Mouse (Mus musculus) CH12.LX (cell line): ENCODE results near the gene Rab32. TPM values are rescaled to one million over a fixed set of nuclear protein-coding genes. Genes with fewer than 3 reads are reported as not detected.

ENCODE experiments used
- DNase-seq: peaks from one replicate; pipeline ENCODE4 v3.0.0-alpha.2; 2013; ENCODE audit errors: extremely low read depth
- H3K27ac ChIP-seq: 2 replicates; pipeline ENCODE4 v1.5.1; 2012; ENCODE audit warnings: low read depth, mild to moderate bottlenecking, control low read depth, moderate library complexity; ENCODE audit not compliant: insufficient read depth
- H3K27me3 ChIP-seq: replicated peaks from 2 replicates; pipeline ENCODE3; 2012; ENCODE audit warnings: inconsistent platforms
- H3K36me3 ChIP-seq, 2 experiments: replicated peaks in 1 of 2; 2 replicates each; pipeline versions ENCODE3 to v1.6.1; 2012; ENCODE audit warnings: inconsistent platforms in 1 of 2, low read length in 1 of 2, mild to moderate bottlenecking in 1 of 2, mixed read lengths in 1 of 2, moderate library complexity in 1 of 2; ENCODE audit not compliant: control insufficient read depth in 1 of 2, insufficient read depth in 1 of 2
- H3K4me1 ChIP-seq, 2 experiments: 2 replicates each; pipeline ENCODE4 v1.6.1; 2012; ENCODE audit warnings: inconsistent platforms in 1 of 2, moderate library complexity in 1 of 2; ENCODE audit not compliant: insufficient read depth in 2 of 2, control insufficient read depth in 1 of 2
- H3K4me2 ChIP-seq: 2 replicates; pipeline ENCODE4 v1.6.1; 2012; ENCODE audit warnings: low read depth, mild to moderate bottlenecking, control low read depth; ENCODE audit not compliant: poor library complexity, insufficient read depth, severe bottlenecking
- H3K4me3 ChIP-seq, 3 experiments: fragments of 150-350 bp in 1 of 3; sonication (generic) in 1 of 3; replicated peaks in 1 of 3; 2 replicates each; pipeline versions ENCODE3 to v1.5.1; 2011 to 2012; ENCODE audit warnings: low read depth in 2 of 3, low read length in 2 of 3, mild to moderate bottlenecking in 2 of 3, moderate library complexity in 2 of 3, control low read depth in 1 of 3, improper control_type of control experiment in 1 of 3, inconsistent platforms in 1 of 3, mixed read lengths in 1 of 3; ENCODE audit not compliant: poor library complexity in 1 of 3
- H3K79me2 ChIP-seq: replicated peaks from 2 replicates; pipeline ENCODE4 v1.6.1; 2012; ENCODE audit warnings: mild to moderate bottlenecking, moderate library complexity; ENCODE audit not compliant: control insufficient read depth, poor library complexity, insufficient read depth, severe bottlenecking; ENCODE audit errors: extremely low read depth
- H3K9ac ChIP-seq: 2 replicates; pipeline ENCODE4 v1.6.1; 2012; ENCODE audit warnings: low read depth, mild to moderate bottlenecking, control low read depth, moderate library complexity; ENCODE audit not compliant: insufficient read depth
- H3K9me3 ChIP-seq: replicated peaks from 2 replicates; pipeline ENCODE3; 2012; ENCODE audit warnings: low read length, inconsistent platforms, mixed read lengths
- BHLHE40 ChIP-seq: IDR thresholded peaks from 2 replicates; pipeline ENCODE4 v1.6.1; 2011; ENCODE audit warnings: mild to moderate bottlenecking, low read depth, low read length, improper control_type of control experiment
- CHD1 ChIP-seq: IDR thresholded peaks from 2 replicates; pipeline ENCODE4 v1.6.1; 2012; ENCODE audit warnings: low read depth, low read length, improper control_type of control experiment, inconsistent platforms
- CHD2 ChIP-seq: IDR thresholded peaks from 2 replicates; pipeline ENCODE4 v1.6.1; 2011; ENCODE audit warnings: low read length, improper control_type of control experiment
- EP300 ChIP-seq: IDR thresholded peaks from 2 replicates; pipeline ENCODE4 v1.6.1; 2011; ENCODE audit warnings: low read length, improper control_type of control experiment
- ETS1 ChIP-seq: conservative IDR thresholded peaks from 2 replicates; pipeline ENCODE4 v1.6.1; 2012; ENCODE audit warnings: low read depth, mild to moderate bottlenecking, inconsistent platforms, low read length, improper control_type of control experiment, moderate library complexity
- GABPA ChIP-seq: IDR thresholded peaks from 2 replicates; pipeline ENCODE4 v1.6.1; 2012; ENCODE audit warnings: low read depth, low read length, improper control_type of control experiment, inconsistent platforms; ENCODE audit not compliant: insufficient replicate concordance
- HCFC1 ChIP-seq: IDR thresholded peaks from 2 replicates; pipeline ENCODE4 v1.6.1; 2012; ENCODE audit warnings: low read depth, mild to moderate bottlenecking, inconsistent platforms, low read length, improper control_type of control experiment
- IRF4 ChIP-seq: IDR thresholded peaks from 2 replicates; pipeline ENCODE4 v1.6.1; 2014; ENCODE audit warnings: low read depth, mild to moderate bottlenecking, inconsistent platforms, low read length, improper control_type of control experiment
- JUN ChIP-seq: IDR thresholded peaks from 2 replicates; pipeline ENCODE4 v1.6.1; 2011; ENCODE audit warnings: low read depth, mild to moderate bottlenecking, low read length, improper control_type of control experiment, moderate library complexity; ENCODE audit not compliant: insufficient read depth
- JUND ChIP-seq: conservative IDR thresholded peaks from 2 replicates; pipeline ENCODE4 v1.6.1; 2011; ENCODE audit warnings: low read depth, low read length, improper control_type of control experiment
- KAT2A ChIP-seq: IDR thresholded peaks from 2 replicates; pipeline ENCODE4 v1.6.1; 2012; ENCODE audit warnings: low read length, improper control_type of control experiment, inconsistent platforms; ENCODE audit not compliant: insufficient replicate concordance
- MAX ChIP-seq: IDR thresholded peaks from 2 replicates; pipeline ENCODE4 v1.6.1; 2011; ENCODE audit warnings: low read length, improper control_type of control experiment
- MEF2A ChIP-seq: IDR thresholded peaks from 2 replicates; pipeline ENCODE4 v1.6.1; 2014; ENCODE audit warnings: low read depth, mild to moderate bottlenecking, inconsistent platforms, low read length, improper control_type of control experiment, borderline replicate concordance
- MYC ChIP-seq: IDR thresholded peaks from 2 replicates; pipeline ENCODE4 v1.6.1; 2011; ENCODE audit warnings: low read depth, mild to moderate bottlenecking, improper control_type of control experiment, low read length
- NELFE ChIP-seq: IDR thresholded peaks from 2 replicates; pipeline ENCODE4 v1.6.1; 2011; ENCODE audit warnings: low read depth, low read length, improper control_type of control experiment
- RAD21 ChIP-seq: IDR thresholded peaks from 2 replicates; pipeline ENCODE4 v1.6.1; 2011; ENCODE audit warnings: low read depth, mild to moderate bottlenecking, low read length, improper control_type of control experiment, moderate library complexity
- SMC3 ChIP-seq: IDR thresholded peaks from 2 replicates; pipeline ENCODE4 v1.6.1; 2011; ENCODE audit warnings: low read depth, low read length, improper control_type of control experiment
- USF1 ChIP-seq: IDR thresholded peaks from 2 replicates; pipeline ENCODE4 v1.6.1; 2014; ENCODE audit warnings: low read depth, mild to moderate bottlenecking, inconsistent platforms, low read length, improper control_type of control experiment
- USF2 ChIP-seq: conservative IDR thresholded peaks from 2 replicates; pipeline ENCODE4 v1.6.1; 2011; ENCODE audit warnings: low read depth, low read length, improper control_type of control experiment
- ZC3H11A ChIP-seq: IDR thresholded peaks from 2 replicates; pipeline ENCODE4 v1.6.1; 2012; ENCODE audit warnings: low read depth, mild to moderate bottlenecking, inconsistent platforms, low read length, improper control_type of control experiment
- ZMIZ1 ChIP-seq: IDR thresholded peaks from 2 replicates; pipeline ENCODE4 v1.6.1; 2012; ENCODE audit warnings: low read depth, mild to moderate bottlenecking, inconsistent platforms, low read length, improper control_type of control experiment
- ZNF384 ChIP-seq: IDR thresholded peaks from 2 replicates; pipeline ENCODE4 v1.6.1; 2012; ENCODE audit warnings: low read depth, low read length, improper control_type of control experiment, inconsistent platforms
- dilution Hi-C: fragments of 300-500 bp; cut with MboI; formaldehyde crosslinking; loops from 2 replicates; pipeline ENCODE4 v1.14.3; 2020; ENCODE audit warnings: low sequenced_read_pairs; ENCODE audit not compliant: extremely low pct_unique_long_range_greater_than_20kb, extremely low pct_ligation_motif_present
- in situ Hi-C: fragments of 300-500 bp; cut with MboI; formaldehyde crosslinking; loops from 3 replicates; pipeline ENCODE4 v1.14.3; 2019; ENCODE audit warnings: low sequenced_read_pairs, low pct_ligation_motif_present, low pct_unique_long_range_greater_than_20kb, mixed read lengths
- polyA plus RNA-seq: library from polyadenylated mRNA; unstranded; fragments of >175 nt; gene quantifications from 2 replicates; pipeline ENCODE4 v1.2.1, GENCODE M21; 2012; ENCODE audit warnings: low read depth; ENCODE audit not compliant: insufficient read length
- total RNA-seq, 2 experiments: library from RNA; depleted of rRNA; stranded (reverse); fragments of 300-350 nt in 1 of 2; fragments of >200 nt in 1 of 2; gene quantifications; 2 replicates each; pipeline ENCODE4 v1.2.3; 2012 to 2014

Rab32 gene
- total and polyA plus RNA-seq, 3 experiments, result not detected

- no peaks in the 10 kb centered on the region for H3K4me1 ChIP-seq
- no peak for DNase-seq
- TF ChIP-seq SMC3, result no peak
- no peak for TF ChIP-seq HCFC1
- no peak for TF ChIP-seq EP300
- TF ChIP-seq GABPA, result no peak
- no peak for TF ChIP-seq JUND
- no peak for TF ChIP-seq MYC
- TF ChIP-seq USF1, result no peak
- no peak for TF ChIP-seq ZNF384
- no peak for TF ChIP-seq ZMIZ1
- TF ChIP-seq MAX, result no peak
- no peak for TF ChIP-seq BHLHE40
- TF ChIP-seq, all 38 proteins: peak for 0
- no peaks in the 10 kb centered on the region for H3K36me3 ChIP-seq
- no peaks in the 10 kb centered on the region for H3K27me3 ChIP-seq
- no peaks in the 10 kb centered on the region for H3K79me2 ChIP-seq
- no peak overlapping the region for H3K27ac ChIP-seq
- H3K9ac ChIP-seq, result no peak overlapping the region
- in situ Hi-C loops, result no loop called here
- H3K9me3 ChIP-seq, result peaks cover 2% of the 10 kb centered on the region
- dilution Hi-C loops, result no loop called here
- H3K4me2 ChIP-seq, result no peak overlapping the region
- no peak overlapping the region for H3K4me3 ChIP-seq
These were observed 2.4 kb downstream of the Rab32 start for GRCm38 (mm10) chr10:10555676-10556075.

GRCm38 (mm10) chr10:10555221-10555620 is 2.8 kb downstream of the Rab32 start:
- Histone ChIP-seq H3K9me3 (peaks cover 2% of the 10 kb centered on the region), H3K4me3 (no peak overlapping the region), H3K27me3 (no peaks in the 10 kb centered on the region), H3K4me1 (no peaks in the 10 kb centered on the region)
- in situ Hi-C loops, result no loop called here
- no peak for TF ChIP-seq MEF2A
- TF ChIP-seq NELFE, result no peak
- no peak for TF ChIP-seq HCFC1
- no peak for TF ChIP-seq GABPA
- TF ChIP-seq ETS1, result no peak
- no peak for TF ChIP-seq JUN
- no peak for TF ChIP-seq KAT2A
- TF ChIP-seq MAX, result no peak
- no peak for TF ChIP-seq IRF4
- no peak for TF ChIP-seq MYC
- TF ChIP-seq RAD21, result no peak
- TF ChIP-seq USF1, result no peak
- no peak for TF ChIP-seq USF2
- no peak for TF ChIP-seq ZC3H11A
- TF ChIP-seq BHLHE40, result no peak
- no peak for TF ChIP-seq CHD2
- no peak for TF ChIP-seq SMC3
- TF ChIP-seq CHD1, result no peak
- TF ChIP-seq, all 38 proteins: peak for 0
- no peak overlapping the region for H3K9ac ChIP-seq
- H3K27ac ChIP-seq, result no peak overlapping the region
- H3K79me2 ChIP-seq, result no peaks in the 10 kb centered on the region
- no peaks in the 10 kb centered on the region for H3K36me3 ChIP-seq
- dilution Hi-C loops, result no loop called here
- DNase-seq, result no peak
- no peak overlapping the region for H3K4me2 ChIP-seq
